Mouse (Mus musculus) hindbrain, embryonic 11.5 days (tissue): ENCODE results near the gene Rffl. TPM values are rescaled to one million over a fixed set of nuclear protein-coding genes. Genes with fewer than 3 reads are reported as not detected.

Experiments used
- ATAC-seq: fragments of 200-750 bp; cut with Nextera tagmentation; 2 replicates; pipeline ENCODE4 v1.8.0; 2017; ENCODE audit warnings: mild to moderate bottlenecking, moderate TSS enrichment, moderate library complexity; ENCODE audit not compliant: low FRiP score
- DNase-seq: peaks from one replicate; pipeline ENCODE4 v3.0.0-alpha.2; 2015; ENCODE audit warnings: low spot score
- H3K27ac ChIP-seq: fragments of 300-500 bp; sonication (generic); 2 replicates; pipeline ENCODE4 v1.5.1; 2014; ENCODE audit warnings: mild to moderate bottlenecking, low read depth, low read length
- H3K27me3 ChIP-seq: fragments of 300-500 bp; sonication (generic); 2 replicates; pipeline ENCODE4 v1.6.1; 2014; ENCODE audit warnings: mild to moderate bottlenecking, low read length, moderate library complexity, mixed read lengths; ENCODE audit not compliant: control insufficient read depth, insufficient read depth
- H3K36me3 ChIP-seq: fragments of 300-500 bp; sonication (generic); 2 replicates; pipeline ENCODE4 v1.6.1; 2014; ENCODE audit warnings: mild to moderate bottlenecking, low read length, moderate library complexity, mixed read lengths; ENCODE audit not compliant: control insufficient read depth, insufficient read depth
- H3K4me1 ChIP-seq: fragments of 300-500 bp; sonication (generic); replicated peaks from 2 replicates; pipeline ENCODE4 v1.6.1; 2014; ENCODE audit warnings: low read length, mixed read lengths; ENCODE audit not compliant: control insufficient read depth, insufficient read depth
- H3K4me2 ChIP-seq: fragments of 300-500 bp; sonication (generic); replicated peaks from 2 replicates; pipeline ENCODE4 v1.6.1; 2014; ENCODE audit warnings: mild to moderate bottlenecking, low read depth, low read length
- H3K4me3 ChIP-seq: fragments of 300-500 bp; sonication (generic); 2 replicates; pipeline ENCODE4 v1.5.1; 2014; ENCODE audit warnings: low read depth, low read length
- H3K9ac ChIP-seq: fragments of 300-500 bp; sonication (generic); 2 replicates; pipeline ENCODE4 v1.6.1; 2014; ENCODE audit warnings: low read depth, low read length
- H3K9me3 ChIP-seq: fragments of 300-500 bp; sonication (generic); 2 replicates; pipeline ENCODE4 v1.6.1; 2016; ENCODE audit warnings: low read length; ENCODE audit not compliant: control insufficient read depth
- WGBS: fragments of 180-500 bp; shearing (Covaris S2); extraction: QIAGEN DNeasy Blood & Tissue Kit; methylation state at CpG from one replicate; pipeline ENCODE4 v1.1.7; 2014; 5-methylcytosine and 5-hydroxymethylcytosine counted together
- polyA plus RNA-seq: library from polyadenylated mRNA; unstranded; fragments of >200 nt; fragmentation: Nextera tagmentation; extraction: Ambion mirVana; gene quantifications from 2 replicates; pipeline ENCODE4 v1.2.1, GENCODE M21; 2014

The Rffl gene
- 6.3 and 8.8 TPM in 2 replicates for polyA plus RNA-seq

DNA sequence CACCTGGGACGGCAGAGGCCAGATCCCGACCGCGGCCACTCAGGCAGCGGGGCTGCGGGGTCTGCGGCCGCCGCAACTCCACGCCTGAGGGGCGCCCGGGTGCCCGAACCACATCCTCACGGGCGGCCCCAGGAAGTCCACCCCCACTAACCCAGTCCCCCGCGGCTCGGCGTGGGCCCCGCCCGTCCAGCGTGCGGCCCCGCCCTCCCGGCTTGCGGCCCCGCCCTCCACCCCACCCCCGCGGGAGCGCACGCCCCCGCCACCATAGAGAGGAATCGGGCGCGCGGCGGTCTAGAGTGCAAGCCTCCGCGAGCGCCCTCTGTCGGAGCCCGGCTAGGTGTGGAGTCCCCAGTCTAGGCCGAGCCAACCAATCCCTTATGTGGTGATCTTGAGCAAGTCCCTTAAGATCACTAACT lies at the start of gene Rffl:
Gene Rffl (minus strand): TSS at position 180 of the 416 bp plus-strand sequence.
- Histone ChIP-seq H3K27me3 (no peaks in the 10 kb centered on the region), H3K27ac (0 out of 2 replicates have a peak within 1 kb of the TSS, but pooled peaks have one; percentile 17), H3K4me1 (no peaks in the 10 kb centered on the region), H3K4me2 (peak within 1 kb of the TSS; percentile 80), H3K36me3 (no peaks in the 10 kb centered on the region), H3K9ac (peak within 1 kb of the TSS; percentile 63), H3K9me3 (no peaks in the 10 kb centered on the region), H3K4me3 (peak within 1 kb of the TSS; percentile 79)
- ATAC-seq: peak; percentile 95
- under 1% methylated on average over 26 of the region's 43 CpGs for WGBS
- peak; percentile 97 for DNase-seq

DNA sequence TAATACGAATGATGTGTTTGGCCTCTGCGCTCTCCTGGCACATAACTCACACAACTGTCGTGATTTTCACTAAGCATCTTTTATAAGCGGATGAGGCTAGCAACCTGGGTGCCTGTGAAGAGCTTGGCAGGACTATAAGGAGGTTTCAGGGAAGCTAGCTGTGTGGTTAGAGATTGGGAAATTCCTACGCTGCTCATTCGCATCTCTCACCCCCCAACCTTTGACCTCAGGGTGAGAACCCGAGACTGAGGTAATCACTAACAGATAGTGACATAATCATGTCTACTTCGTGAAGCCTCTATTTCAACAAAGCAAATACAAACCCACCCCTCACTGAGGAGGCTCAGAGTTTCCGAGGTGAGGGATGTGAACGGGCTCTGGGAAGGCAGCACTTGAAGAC lies 49.8 kb upstream of the Rffl start:
- Histone ChIP-seq H3K36me3 (no peaks in the 10 kb centered on the region), H3K9ac (no peak overlapping the region), H3K9me3 (no peaks in the 10 kb centered on the region), H3K27me3 (no peaks in the 10 kb centered on the region), H3K27ac (no peak overlapping the region), H3K4me2 (no peak overlapping the region), H3K4me1 (no peaks in the 10 kb centered on the region), H3K4me3 (no peak overlapping the region)
- DNase-seq (no peak), ATAC-seq (no peak)
- WGBS: 60% methylated on average over 10 of the region's 10 CpGs

DNA sequence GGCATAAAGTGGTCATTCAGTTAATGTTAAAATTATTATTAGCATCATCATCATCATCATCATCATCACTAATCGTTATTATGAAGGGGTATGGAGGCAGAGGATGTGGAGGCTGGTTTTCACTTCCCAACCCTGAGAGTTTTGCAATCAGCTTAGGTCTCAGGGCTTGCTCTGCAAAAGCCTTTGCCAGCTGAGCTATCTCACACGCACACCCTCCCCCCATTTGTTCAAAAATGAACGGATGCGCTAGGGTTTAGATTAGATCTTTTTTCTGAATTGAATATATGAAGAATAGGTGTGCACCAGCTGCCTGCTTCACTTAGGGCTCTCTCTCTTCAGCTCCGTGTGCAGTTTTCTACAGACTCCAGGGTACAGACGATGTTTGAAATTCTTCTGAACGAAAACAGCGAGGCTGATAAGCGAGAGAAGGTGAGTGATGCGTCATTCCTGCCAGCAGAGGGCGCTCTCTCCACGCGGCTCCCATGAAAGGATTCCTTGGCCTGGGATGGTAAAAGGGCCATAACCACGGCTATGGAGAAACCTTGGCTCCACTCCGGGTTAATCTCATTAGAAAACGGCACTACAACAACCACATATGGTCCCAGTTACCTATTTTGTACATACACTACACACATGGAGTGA lies 43.8 kb upstream of the Rffl start:
- 11% methylated on average over 16 of the region's 16 CpGs for WGBS
- no peaks in the 10 kb centered on the region for H3K36me3 ChIP-seq
- H3K4me2 ChIP-seq: peak overlapping the region; percentile 31; the same call in 1 of the 2 replicates
- 0 out of 2 replicates have a peak overlapping the region, but pooled peaks have one; percentile 6 for H3K4me3 ChIP-seq
- DNase-seq (peak; percentile 91), ATAC-seq (no peak)
- no peaks in the 10 kb centered on the region for H3K9me3 ChIP-seq
- H3K27me3 ChIP-seq: no peaks in the 10 kb centered on the region
- no peak overlapping the region for H3K27ac ChIP-seq
- no peaks in the 10 kb centered on the region for H3K4me1 ChIP-seq
- no peak overlapping the region for H3K9ac ChIP-seq

DNA sequence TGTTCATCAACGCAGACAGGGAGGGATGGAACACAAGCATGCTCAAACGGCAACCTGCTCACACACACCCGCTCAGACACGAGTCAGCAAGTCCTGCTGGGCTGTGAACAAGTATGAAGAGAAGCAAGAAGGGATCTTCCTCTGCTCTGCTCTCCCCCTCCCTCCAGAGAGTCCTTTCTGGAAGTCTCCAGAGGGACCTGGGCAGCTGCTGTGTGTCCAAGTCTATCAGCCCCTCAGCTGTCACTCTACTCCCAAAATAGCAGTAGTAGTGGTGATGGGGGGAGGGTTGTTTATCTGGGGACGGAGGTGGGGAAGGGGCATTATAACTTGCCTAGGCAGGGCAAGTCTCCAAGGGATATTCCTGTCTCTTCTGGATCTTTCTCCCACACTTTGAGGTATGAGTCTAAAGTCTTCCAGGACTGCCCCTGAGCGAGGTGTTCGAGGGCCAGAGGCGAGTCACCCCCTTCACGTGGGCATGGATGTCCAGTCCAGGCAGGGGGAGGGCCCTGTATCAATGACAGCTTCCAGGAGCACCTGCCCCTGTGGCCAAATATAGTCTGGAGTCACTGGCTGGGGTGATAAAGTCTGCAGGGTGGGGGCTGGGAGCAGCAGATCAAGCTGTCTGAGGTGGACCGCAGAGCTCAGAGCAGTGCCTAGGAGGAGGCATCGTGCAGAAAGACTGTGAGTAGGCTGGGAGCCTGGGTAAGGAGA lies 39.8 kb upstream of the Rffl start:
- no peak for ATAC-seq
- Histone ChIP-seq H3K4me2 (no peak overlapping the region), H3K4me3 (no peak overlapping the region), H3K9me3 (no peaks in the 10 kb centered on the region), H3K36me3 (no peaks in the 10 kb centered on the region), H3K9ac (no peak overlapping the region), H3K27me3 (no peaks in the 10 kb centered on the region), H3K4me1 (peaks cover 3% of the 10 kb centered on the region; the same call in 1 of the 2 replicates), H3K27ac (no peak overlapping the region)
- WGBS: 80% methylated on average over 11 of the region's 11 CpGs
- DNase-seq: no peak

DNA sequence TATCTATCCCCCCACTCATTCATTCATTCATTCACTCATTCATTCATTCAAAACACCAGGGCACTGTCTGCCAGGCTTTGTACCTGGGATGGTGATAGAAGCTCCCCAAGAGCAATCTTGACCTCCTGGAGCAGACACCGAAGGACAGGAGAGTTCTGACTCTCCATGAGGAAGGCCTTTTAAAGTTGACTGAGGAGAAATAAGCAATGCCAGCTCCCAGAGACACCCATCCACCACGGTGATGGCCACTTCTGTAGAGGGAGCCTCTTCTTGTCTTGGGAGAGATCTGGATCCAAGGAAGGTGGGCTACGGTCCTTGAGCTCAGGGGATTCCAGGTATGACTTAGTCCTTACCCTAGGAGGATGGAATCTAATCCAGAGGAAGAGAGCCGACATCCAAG lies 39.2 kb upstream of the Rffl start, which contains the start of gene Unc45b:
Gene Unc45b (plus strand): TSS at position 301 of the 400 bp plus-strand sequence.
- ATAC-seq: no peak
- Histone ChIP-seq H3K27me3 (no peaks in the 10 kb centered on the region), H3K9ac (no peak within 1 kb of the TSS), H3K27ac (no peak within 1 kb of the TSS), H3K4me3 (no peak within 1 kb of the TSS), H3K4me1 (peaks cover 3% of the 10 kb centered on the region; the same call in 1 of the 2 replicates), H3K36me3 (no peaks in the 10 kb centered on the region), H3K9me3 (no peaks in the 10 kb centered on the region), H3K4me2 (no peak within 1 kb of the TSS)
- WGBS: 90% methylated on average over 4 of the region's 4 CpGs
- DNase-seq: no peak

DNA sequence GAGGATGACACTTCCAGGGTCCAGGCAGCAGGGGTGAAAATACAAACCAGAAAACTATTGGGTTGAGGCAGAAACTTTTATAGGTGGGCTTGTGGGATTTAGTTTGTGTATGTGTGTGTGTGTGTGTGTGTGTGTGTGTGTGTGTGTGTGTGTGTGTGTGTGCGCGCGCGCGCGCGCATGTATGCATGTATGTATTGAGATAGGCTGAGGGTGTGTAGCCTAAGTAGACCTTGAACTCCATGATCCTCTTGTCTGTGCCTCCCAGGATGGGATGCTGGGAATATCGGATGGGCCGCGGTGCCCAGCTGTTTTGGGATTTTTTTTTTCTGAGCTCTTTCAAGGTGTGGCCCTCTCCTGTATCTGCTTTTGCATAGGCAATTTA lies 37.6 kb upstream of the Rffl start:
- 69% methylated on average over 9 of the region's 10 CpGs for WGBS
- peaks cover 3% of the 10 kb centered on the region; the same call in 1 of the 2 replicates for H3K4me1 ChIP-seq
- ATAC-seq: no peak
- H3K36me3 ChIP-seq: no peaks in the 10 kb centered on the region
- H3K4me2 ChIP-seq: peak overlapping the region; percentile 79
- no peak overlapping the region for H3K27ac ChIP-seq
- no peak overlapping the region for H3K9ac ChIP-seq
- no peak for DNase-seq
- H3K9me3 ChIP-seq: no peaks in the 10 kb centered on the region
- H3K4me3 ChIP-seq: peak overlapping the region; percentile 70
- no peaks in the 10 kb centered on the region for H3K27me3 ChIP-seq

DNA sequence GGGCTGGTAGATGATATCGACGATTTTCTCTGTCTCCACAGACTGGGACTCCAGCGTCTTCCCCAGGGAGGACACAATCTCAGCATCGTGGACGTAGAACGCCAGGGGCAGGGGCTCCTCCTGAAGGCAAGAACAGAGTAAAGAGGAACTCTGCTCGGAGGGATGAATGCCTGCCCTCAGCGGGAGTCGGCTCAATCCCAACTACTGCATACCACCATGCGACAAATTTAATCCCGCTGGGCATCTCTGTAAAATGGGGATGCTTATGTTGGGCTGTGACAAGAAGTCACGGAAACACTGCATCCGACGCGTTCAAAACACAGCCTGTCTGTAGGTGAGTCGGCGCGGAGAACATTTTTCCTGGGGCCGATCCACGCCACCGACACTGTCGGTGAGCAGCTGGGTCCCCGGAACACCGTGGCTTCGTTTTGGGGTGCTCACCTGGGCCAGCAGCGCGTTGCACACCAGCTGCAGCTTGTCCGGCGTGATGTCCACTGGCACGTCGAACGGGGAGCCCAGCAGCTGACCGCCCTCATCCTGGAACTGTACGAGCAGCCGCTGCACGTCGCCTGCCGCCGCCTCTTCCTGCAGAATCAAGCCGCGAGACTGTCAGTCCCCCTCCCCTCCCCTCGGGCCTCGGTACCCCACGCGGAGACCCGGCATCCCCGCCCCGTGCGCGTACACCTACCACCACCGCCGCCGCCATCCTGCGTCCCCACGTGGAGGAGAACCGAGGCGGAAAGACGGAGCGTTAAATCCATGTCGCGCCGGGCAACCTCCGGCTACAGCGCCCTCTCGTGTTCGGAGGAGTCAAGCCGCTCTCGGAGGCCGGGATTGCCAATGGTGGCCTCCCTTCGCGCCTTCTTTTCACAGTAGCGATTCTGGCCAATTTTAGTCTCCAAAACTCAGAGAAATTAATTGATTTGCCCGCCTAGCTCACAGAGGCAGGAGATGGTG lies 36.9 kb upstream of the Rffl start, which contains the start of gene Nle1:
Gene Nle1 (minus strand): TSS at position 761 of the 957 bp plus-strand sequence.
- 2% methylated on average over 73 of the region's 73 CpGs for WGBS
- H3K9me3 ChIP-seq: no peaks in the 10 kb centered on the region
- ATAC-seq: peak; percentile 69; the same call in 1 of the 2 replicates
- H3K4me3 ChIP-seq: peak within 1 kb of the TSS; percentile 70
- peak within 1 kb of the TSS; percentile 79 for H3K4me2 ChIP-seq
- H3K27ac ChIP-seq: no peak within 1 kb of the TSS
- DNase-seq: peak; percentile 96
- peaks cover 3% of the 10 kb centered on the region; the same call in 1 of the 2 replicates for H3K4me1 ChIP-seq
- H3K9ac ChIP-seq: peak within 1 kb of the TSS; percentile 80
- no peaks in the 10 kb centered on the region for H3K27me3 ChIP-seq
- H3K36me3 ChIP-seq: no peaks in the 10 kb centered on the region; the same call in 1 of the 2 replicates

DNA sequence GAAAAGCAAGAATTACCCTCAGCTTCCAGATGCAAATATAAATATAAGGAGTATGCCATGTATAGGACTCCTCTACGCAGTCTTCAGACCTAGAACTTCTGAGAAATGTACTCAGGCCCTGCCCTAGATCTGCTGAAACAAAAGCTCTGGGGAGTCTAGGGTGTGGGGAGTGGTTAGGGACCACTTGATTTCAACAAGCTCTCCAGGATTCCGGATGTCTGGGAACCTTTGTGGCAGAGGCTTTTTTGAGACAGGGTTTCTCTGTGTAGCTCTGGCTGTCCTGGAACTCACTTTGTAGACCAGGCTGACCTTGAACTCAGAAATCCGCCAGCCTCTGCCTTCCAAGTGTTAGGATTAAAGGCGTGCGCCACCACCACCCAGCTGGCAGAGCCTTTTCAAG lies 34.8 kb upstream of the Rffl start:
- H3K4me2 ChIP-seq: no peak overlapping the region
- DNase-seq (no peak), ATAC-seq (no peak)
- H3K27ac ChIP-seq: no peak overlapping the region
- WGBS: 90% methylated on average over 5 of the region's 5 CpGs
- no peak overlapping the region for H3K4me3 ChIP-seq
- H3K36me3 ChIP-seq: peaks cover 3% of the 10 kb centered on the region; the same call in 1 of the 2 replicates
- H3K4me1 ChIP-seq: peaks cover 3% of the 10 kb centered on the region; the same call in 1 of the 2 replicates
- H3K9me3 ChIP-seq: no peaks in the 10 kb centered on the region
- H3K27me3 ChIP-seq: no peaks in the 10 kb centered on the region
- no peak overlapping the region for H3K9ac ChIP-seq
